Mouse (Mus musculus): ENCODE results near the gene Foxa1.

Foxa1 gene

DNA sequence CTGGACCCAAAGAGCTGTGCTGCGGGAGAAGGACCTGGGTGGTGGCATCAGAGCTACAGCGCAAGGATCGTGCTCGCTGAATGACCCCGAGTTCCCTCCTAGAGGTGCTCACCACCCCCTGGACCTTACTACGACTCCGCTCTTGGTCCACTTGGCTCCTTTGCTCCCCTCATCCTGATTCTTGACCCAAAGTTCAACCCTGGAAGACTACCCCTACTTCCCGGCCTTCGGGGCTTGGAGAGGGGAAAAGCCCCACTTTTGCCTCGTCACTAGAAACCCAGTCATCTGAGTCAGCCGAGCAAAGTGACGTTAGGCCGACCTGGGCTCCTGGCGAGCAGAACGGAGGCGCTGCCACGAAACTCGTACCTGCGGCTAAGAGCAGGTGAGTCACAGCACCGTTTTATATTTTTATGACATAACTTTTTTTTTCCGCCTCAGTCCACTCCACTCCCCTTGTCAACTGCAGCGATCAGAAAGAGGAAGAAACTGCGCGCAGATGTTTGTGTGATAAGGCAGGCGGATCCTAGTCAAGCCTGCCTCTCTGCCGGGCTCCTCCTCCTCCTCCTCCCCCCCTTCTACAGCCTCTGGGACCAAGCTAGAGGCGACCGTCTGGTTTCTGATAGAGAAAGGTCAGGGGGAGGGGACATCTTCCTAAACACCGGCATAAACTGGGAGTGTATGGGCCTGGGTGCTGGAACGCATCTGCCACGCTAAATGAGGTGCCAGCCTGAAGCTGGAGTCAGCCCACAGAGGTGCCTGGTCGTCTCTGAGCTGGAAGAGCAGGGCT lies at the start of gene Foxa1:
Foxa1 (minus strand) TSS at position 502 of the 787 bp plus-strand sequence.
- DNase-seq (ENCODE audit: low read depth, low spot score): peak; percentile 91

DNA sequence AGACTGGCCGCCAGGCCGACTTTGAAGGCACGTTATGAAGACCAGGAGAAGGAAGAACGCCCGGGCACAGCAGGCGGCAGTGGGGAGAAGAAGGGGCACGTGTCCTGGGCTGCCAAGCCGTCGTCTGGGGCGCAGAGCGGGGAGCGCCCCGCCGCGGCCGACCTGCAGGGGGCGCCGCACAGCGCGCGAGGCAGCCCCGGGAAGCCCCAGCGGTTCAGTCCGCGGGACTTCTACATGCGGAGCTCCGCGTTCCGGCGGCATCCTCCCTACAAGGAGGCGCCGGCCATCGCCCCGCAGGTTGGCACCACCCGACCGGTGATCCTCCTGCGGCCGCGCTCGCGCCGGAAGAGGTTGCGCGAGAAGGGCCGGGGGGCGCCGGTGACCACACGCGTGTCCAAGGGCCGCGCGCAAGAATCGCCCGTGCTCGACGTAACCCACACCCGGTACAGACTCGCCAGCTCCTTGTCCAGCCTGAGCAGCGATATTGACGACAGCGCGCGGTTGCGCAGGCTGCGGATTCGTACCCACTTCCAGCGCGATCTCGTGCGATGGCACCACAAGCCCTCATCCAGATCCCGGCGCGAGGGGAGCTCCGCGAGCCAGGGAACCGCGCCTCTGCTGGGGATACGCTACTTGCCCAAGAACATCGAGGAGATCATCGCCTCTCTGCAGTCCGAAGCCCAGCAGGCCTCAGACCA lies 29.4 kb upstream of the Foxa1 start:
- DNase-seq (ENCODE audit: low read depth, low spot score): no peak

DNA sequence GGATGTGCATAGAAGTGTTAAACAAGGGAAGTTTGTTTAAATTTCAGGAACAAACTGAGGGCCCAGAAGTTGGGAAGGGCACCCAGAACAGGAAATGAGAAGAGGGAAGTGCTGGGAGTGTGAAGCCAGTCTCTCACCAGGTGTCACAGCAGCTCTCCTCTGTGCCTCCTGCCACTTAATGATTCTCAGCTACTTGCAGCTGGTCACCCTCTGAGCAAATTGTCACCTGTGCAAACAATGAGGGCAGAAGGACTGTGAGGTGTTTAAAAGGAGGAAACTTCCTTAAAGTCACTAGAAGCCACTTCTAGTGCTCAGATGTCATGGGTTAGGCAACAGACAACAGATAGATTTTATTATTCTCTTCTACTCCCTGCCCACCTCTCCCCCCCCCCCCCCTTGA lies 25.7 kb upstream of the Foxa1 start:
- peak; percentile 61 for DNase-seq (ENCODE audit: low read depth, low spot score)

DNA sequence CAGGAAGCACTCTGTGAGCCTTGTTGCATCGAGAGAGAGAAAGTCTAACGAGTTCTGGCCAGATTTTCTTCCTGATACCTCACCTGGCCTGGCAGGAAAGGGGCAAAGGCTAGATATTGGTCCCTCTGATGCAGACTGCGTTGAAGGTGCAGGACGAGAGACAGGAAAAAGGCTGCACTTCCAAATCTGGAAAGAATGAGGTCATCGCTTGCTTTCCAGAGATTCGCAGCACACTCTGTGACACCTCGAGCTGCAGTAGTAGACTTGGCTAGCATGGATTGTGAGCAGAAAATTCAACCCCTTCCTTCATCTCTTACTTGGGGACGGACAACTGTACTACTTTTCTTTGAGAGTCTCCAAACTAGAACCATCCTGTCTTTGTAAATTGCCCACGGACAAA lies 25.1 kb upstream of the Foxa1 start:
- DNase-seq (ENCODE audit: low read depth, low spot score): no peak

DNA sequence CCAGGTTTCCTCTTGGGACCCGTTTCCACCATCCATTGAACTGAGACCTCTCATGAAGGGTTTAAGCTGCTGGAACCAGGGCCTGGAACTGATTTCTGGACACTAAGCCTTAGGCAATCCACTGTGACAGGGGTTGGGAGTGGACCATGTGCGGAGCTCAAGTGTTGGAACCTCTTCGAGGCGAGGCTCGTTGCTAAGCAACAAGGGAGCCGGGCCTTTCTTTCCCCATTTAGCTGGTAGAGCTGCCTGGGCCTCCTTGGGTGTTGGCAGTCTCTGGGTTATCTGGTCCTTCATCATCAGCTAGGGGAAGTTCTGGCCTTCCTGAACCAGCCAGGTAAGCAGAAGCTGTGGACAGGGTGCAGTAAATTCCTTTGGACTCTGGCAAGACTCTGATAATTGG lies 17.2 kb upstream of the Foxa1 start, which contains the start of gene Ttc6:
Ttc6 (plus strand) TSS at position 205 of the 400 bp plus-strand sequence.
- no peak for DNase-seq (ENCODE audit: low read depth, low spot score)

DNA sequence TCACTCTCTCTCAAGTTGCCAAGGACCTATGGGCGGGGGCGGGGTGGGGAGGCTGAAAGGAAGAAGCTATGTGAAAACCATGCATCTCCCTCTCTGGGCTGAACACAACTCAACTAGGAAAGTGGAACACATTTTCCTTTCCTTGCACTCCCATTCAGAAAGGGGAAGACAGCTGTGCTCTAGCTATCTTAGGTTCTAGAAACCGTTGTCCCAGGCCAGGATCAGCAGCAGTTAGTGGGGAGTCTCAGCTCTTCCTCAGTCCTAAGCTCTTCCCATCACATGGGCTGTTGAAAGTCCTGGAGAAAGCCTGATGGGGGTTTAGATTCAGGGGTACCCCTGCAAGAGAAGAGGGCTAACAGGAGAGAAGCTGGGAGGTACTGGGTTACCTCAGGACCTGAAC lies 7.4 kb upstream of the Foxa1 start:
- no peak for DNase-seq (ENCODE audit: low read depth, low spot score)

DNA sequence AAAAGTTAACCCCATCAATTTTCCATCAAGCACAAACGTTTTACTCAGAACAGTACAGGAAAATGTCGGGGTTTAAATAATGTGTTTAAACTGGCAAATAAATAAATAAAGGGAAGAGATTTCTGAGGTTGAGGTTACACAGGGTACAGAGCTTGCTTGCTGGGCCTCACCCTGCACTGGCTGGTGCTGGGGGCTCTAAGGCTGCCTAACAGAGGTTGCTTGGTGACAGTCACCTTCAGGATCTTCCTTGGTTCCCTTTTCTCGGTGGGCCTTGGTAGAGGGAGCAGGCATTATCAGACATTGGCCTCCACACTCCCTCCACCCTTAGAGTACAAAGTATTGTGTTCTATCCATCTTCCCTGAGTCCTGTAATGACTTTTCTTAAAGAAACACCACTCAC lies 5.6 kb upstream of the Foxa1 start:
- DNase-seq (ENCODE audit: low read depth, low spot score): no peak

DNA sequence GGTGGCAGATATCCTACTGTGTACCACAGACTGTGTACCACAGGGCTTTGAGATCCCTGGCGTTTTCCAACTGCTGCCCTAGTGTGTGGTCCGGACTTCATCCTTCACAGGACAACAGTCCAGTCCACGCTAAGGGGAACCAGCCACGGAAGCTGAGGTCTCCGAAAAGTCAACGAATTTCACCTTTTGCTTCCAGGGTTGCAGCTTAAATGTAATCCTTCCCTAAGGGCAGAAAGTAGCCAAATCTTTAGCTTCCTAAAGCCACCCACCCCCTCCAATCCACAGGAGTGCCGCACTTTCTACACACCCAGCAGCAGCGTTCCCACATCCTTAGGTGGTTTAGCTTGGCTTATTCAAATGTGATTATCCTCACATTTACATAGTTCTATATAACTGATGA lies 4.2 kb upstream of the Foxa1 start:
- DNase-seq (ENCODE audit: low read depth, low spot score): no peak

DNA sequence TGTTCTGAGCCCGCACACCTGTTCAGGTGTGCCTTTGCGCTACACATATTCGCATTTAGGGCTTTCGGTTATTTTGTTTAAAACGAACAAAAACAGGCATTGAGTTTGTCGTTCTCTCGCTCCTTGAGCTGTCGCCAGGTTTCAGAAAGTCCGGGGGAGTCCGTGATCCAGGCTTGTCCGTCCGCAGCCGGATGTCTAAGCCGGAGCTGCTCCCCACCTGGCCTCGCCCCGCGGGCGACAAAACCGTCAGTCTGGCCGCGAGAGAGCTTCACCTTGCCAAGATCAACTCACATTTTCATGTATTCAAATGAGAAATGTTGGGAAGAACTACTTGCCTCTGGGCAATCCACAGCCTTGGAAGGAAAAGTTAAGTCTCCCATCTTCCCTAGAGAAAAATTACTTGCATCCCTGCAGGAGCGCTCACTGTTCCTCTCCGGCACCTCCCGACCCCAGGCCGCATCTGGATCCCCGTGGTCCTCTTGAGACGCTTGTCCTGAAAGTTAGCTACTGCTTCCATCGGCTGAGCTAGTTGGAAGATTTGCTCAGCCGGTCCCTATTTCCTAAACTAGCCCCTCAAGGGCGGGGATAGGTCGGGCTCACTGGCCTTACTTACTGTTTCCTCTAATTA lies 3.6 kb upstream of the Foxa1 start:
- DNase-seq (ENCODE audit: low read depth, low spot score): no peak

DNA sequence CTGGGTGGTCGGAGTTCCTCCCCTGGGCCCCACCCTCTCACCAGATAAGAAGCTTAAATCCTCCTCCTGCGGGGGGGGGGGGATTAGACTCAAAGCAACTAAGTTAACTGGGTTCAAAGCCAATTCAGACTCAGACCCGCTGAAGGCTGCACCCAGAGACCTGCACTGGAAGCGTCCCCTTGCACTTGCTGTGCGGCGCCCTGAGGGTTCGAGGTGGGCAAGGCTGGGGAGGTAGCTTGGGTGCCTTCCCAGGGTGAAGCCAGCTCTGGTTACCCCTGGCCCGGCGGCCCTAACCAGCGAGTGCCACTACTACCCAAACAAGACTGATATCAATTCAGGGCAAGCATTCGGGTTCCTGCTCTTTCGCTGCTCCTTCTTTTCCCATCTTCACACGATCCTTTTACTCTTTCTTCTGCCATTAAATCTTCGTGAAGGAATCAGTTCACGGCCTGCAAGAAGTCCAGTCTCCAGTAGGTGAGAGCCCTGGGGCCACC lies 3.0 kb upstream of the Foxa1 start:
- DNase-seq (ENCODE audit: low read depth, low spot score): no peak

DNA sequence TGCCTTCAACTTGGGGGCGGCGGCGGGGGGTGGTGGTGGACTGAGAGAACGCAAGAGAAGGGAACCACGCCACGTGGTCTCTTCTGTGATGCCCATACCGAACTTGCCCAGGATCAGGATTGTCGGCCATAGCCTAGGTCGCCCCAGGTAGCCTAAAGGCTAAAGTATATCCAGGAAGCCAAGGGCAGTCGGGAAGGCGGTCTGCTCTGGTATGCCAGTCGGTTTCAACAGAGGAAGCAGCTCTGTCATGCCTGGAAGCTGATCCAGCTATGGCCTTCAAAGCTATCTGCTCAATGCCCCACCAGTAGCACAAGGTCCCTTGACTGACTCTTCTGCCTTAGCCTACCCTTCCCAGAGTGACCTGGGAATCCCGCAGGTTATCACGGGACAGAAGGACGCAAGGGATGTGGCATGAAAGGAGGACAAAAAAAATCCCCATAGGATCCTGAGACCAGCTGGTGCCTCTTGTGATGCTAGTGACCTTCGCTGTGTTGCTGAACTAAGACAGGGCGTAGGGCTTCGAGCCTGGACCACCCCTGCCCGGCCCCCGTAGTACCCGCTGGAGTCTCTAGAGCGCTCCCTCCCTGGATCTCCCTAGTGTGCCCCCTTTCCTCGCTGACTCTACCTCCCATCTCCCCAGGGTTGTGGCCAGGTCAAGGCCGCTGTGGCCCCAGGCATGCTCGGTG lies 2.4 kb upstream of the Foxa1 start:
- no peak for DNase-seq (ENCODE audit: low read depth, low spot score)

DNA sequence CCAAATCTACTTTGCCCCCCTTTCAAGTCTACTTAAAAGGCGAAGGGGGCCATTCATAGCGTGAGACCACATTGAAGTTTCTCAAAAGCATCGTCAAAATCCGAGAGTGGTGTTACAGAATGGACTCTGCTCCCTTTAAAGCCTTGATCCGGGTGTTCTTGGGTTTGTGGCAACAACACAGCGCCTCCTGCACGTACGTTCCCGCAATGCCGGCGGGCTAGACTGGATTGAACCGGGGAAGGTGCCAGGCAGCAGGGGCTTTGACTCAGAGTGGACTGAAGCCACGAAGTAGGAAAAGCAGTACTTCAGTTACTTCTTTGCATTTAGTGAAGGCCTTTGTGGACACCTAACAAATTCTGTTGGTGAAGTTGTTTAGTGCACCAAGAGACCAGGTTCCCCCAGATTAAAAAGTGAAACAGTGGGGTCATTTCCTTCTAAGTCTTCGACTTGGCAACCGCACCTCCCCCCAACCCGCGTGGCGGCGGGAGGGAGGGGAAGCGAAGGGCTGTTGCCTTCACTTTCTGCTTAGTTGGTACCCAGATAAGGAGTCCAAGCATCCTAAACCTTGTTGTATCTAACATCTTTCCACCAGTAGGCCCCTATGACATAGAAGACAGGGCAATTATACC lies 1.8 kb upstream of the Foxa1 start:
- DNase-seq (ENCODE audit: low read depth, low spot score): peak; percentile 66

DNA sequence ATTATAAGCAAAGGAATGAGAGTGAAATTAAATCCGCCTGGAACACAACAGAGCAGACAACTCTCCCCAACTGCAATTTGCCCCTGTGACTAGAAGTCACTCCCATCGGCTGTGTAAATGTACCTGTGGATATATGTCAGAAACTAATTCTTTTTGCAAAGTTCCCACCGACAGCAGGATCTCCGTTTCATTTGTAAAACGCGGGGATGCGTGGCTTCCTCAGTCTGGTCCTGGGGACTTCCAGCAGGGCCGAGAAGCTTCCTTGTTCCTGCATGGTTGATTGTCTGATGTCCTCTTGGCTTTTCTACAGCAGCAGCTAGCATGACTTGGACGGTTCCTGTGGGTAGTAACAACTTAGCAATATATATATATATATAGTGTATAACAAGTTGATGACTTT lies 1.2 kb upstream of the Foxa1 start:
- DNase-seq (ENCODE audit: low read depth, low spot score): peak; percentile 21

DNA sequence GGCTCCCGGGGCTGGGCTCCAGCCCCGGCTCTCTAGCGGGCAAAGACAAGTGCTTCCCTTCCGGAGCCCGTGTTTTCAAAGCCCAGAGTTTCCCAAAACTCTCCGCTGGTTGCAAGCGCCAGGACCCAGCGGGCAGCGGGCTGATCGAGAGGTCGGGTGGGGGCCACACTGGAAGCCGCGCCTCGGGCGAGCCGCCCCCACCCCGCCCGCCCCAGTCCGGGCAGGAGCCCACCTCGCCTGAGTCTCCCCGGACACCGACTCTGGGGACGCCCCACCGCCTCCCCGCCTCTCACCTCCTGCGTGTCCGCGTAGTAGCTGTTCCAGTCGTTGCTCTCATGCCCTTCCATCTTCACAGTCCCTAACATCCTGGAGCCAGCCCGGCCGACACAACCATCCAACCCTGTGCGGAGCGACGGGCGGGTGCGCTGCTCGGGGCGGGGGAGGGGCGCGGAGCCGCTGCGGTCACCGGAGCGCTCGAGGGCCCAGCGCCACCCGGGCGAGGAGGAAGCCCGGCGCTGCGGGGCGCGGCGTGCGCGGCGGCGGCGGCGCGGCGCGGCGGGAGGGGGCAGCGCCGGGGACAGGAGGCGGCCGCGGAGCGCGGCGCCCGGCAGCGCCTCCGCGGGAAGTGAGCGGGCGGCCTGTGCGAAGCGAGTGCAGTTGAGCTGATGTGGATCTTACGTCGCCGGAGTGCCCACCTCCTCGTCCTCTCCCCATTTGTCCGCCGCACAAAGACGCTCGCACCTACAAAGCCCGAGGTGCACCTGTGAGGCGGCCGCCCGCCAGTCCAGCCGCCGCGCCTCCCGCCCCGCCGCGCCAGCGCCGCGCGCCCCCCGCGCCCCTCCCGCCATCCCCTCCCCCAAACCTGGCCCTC lies 1.1 kb downstream of the Foxa1 start:
- DNase-seq (ENCODE audit: low read depth, low spot score): peak; percentile 56

DNA sequence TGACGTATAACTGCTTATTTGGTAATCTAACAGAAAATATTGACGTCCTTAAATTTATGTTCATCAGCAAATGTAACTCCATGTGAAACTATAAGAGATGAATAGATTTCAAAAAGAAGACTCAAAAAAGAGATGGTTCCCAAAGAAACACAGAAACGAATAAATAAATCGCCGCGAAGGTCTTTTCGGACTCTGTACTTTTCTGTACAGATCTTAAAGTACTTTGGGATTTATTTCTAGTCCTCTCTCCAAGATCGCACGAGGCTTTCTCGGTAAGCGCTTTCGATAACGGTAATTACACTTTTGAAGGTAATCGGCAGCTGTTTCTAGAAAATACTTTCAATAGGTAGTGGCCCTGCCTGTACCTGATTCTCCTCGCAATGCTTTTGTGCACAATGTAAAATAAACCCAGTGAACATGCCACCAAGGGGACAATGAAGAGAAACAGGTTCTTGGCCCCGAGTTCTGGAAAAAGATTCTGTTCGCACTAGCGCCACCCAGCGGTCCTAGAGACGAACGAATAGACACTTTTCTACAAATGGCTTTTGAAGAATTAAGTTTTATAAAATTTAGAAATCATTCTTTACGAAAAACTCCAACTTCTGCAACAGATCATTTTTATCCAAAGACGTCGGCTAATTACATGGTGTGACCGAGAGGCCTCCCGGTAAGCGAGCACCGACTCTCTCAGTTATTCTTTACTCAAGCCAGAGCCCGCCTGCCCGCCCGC lies 1.9 kb downstream of the Foxa1 start:
- peak; percentile 76 for DNase-seq (ENCODE audit: low read depth, low spot score)

DNA sequence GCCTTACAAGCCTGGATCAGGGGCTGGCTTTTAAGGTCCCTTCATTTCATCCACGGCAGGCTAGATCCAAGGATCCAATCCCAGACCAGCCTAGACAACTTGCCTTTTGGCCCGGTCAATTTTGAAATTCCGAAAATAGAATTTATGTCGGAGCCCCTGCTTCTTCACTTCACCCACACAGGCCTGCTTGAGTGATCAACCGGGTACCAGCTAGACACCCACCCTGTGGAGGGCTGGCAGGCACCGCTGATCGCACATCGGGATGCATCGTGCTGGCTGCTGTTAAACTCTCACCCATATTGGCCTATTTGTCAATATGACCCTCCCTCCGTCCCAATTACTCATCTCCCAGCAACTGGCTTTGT lies 3.1 kb downstream of the Foxa1 start:
- DNase-seq (ENCODE audit: low read depth, low spot score): no peak

DNA sequence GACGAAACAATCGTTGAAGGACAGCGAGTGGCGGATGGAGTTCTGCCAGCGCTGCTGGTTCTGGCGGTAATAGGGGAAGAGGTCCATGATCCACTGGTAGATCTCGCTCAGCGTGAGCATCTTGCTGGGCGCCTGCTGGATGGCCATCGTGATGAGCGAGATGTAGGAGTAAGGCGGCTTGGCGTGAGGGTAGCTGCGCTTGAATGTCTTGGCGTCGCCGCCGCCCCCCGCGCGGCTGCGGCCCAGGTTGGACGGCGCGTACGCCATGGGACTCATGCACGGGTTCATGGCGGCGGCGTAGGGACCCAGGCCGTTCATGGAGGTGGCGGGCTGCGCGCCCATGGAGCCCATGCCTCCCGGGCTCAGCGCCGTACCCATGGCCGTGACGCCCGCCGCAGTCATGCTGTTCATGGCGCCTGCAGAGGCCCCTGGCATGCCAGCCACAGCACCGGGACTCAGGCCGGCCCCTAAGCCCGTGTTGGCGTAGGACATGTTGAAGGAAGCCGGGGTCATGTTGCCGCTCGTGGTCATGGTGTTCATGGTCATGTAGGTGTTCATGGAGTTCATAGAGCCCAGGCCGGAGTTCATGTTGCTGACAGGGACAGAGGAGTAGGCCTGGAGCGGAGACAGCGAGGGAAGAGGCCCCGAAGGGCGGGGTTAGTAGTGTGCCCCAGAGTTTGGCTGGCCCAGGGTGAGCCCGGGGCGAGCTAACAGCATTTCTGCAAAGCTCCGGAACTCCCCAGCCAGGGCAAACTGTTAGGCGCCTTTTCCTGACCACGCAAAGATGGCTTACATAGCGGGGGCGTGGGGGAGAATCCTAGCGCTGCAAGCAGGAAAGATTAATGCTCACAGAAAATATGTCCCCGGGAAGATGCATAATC lies 3.7 kb downstream of the Foxa1 start:
- no peak for DNase-seq (ENCODE audit: low read depth, low spot score)

DNA sequence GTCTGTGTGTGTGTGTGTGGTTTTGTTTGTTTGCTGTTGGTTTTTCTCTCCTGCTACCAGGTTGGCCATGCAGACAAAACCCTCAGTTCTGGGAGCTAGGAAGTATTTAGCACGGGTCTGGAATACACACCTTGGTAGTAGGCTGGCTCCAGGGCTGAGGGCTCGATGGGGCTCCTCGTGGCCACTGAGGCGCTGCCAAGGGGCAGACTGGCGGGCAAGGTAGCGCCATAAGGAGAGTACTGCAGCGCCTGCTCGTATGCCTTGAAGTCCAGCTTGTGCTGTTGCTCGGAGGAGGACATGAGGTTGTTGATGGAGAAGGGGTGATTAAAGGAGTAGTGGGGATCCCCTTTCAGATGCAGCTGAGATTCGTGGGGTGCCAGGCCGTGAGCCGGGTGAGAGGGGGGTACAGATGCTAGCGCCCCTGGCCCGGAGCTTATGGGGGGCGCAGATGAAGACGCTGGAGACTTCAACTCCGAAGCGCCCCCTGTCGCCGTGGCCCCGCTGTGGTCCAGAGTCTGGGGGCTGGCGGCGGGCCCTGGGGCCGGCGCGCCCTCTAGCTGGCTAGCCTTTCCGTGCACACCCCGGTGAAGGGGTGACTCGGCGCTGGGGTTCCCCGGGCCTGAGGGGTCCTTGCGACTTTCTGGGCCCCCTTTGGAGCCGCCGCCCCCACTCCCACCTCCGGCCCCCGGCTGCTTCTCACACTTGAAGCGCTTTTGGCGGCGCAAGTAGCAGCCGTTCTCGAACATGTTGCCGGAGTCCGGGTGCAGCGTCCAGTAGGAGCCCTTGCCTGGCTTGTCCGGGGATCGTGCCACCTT lies 4.6 kb downstream of the Foxa1 start:
- DNase-seq (ENCODE audit: low read depth, low spot score): no peak

Measured in A20 (cell line).